Mouse (Mus musculus): ENCODE data around the gene Adgrl3. TPM values are rescaled to one million over a fixed set of nuclear protein-coding genes. Genes with fewer than 3 reads are reported as not detected.

Gene Adgrl3
- polyA plus RNA-seq, 1 experiment from 2014 or later, result 24.5 TPM

- Histone ChIP-seq H3K27me3 (replicated peaks; ENCODE audit: control insufficient read depth, insufficient read depth, low read length) (no peaks in the 10 kb centered on the region), H3K9me3 (replicated peaks; ENCODE audit: control insufficient read depth, low read length) (no peaks in the 10 kb centered on the region), H3K4me2 (ENCODE audit: low read length) (no peak overlapping the region), H3K4me1 (ENCODE audit: control insufficient read depth, insufficient read depth, low read length) (no peaks in the 10 kb centered on the region), H3K4me3 (ENCODE audit: low read depth, low read length) (no peak overlapping the region), H3K27ac (ENCODE audit: low read depth, low read length) (no peak overlapping the region), H3K9ac (ENCODE audit: low read length) (no peak overlapping the region), H3K36me3 (ENCODE audit: control insufficient read depth, insufficient read depth, low read length) (no peaks in the 10 kb centered on the region)
- ATAC-seq, result no peak
- WGBS, result 88% methylated on average over 14 of the region's 14 CpGs
- no peak for DNase-seq (ENCODE audit: low spot score)
Observed at GRCm38 (mm10) chr5:81590005-81590694, 570.2 kb downstream of the Adgrl3 start.

GRCm38 (mm10) chr5:81591481-81591880, 571.5 kb downstream of the Adgrl3 start:
- ATAC-seq (no peak), DNase-seq (ENCODE audit: low spot score) (no peak)
- Histone ChIP-seq H3K9ac (ENCODE audit: low read length) (no peak overlapping the region), H3K27me3 (replicated peaks; ENCODE audit: control insufficient read depth, insufficient read depth, low read length) (no peaks in the 10 kb centered on the region), H3K4me3 (ENCODE audit: low read depth, low read length) (no peak overlapping the region), H3K27ac (ENCODE audit: low read depth, low read length) (no peak overlapping the region), H3K9me3 (replicated peaks; ENCODE audit: control insufficient read depth, low read length) (no peaks in the 10 kb centered on the region), H3K36me3 (ENCODE audit: control insufficient read depth, insufficient read depth, low read length) (no peaks in the 10 kb centered on the region), H3K4me1 (ENCODE audit: control insufficient read depth, insufficient read depth, low read length) (no peaks in the 10 kb centered on the region), H3K4me2 (ENCODE audit: low read length) (no peak overlapping the region)
- 43% methylated on average over 3 of the region's 3 CpGs for WGBS

- H3K4me1 ChIP-seq (ENCODE audit: control insufficient read depth, insufficient read depth, low read length), result no peaks in the 10 kb centered on the region
- no peaks in the 10 kb centered on the region for H3K27me3 ChIP-seq (replicated peaks; ENCODE audit: control insufficient read depth, insufficient read depth, low read length)
- no peaks in the 10 kb centered on the region for H3K36me3 ChIP-seq (ENCODE audit: control insufficient read depth, insufficient read depth, low read length)
- H3K4me3 ChIP-seq (ENCODE audit: low read depth, low read length), result no peak overlapping the region
- ATAC-seq, result no peak
- H3K9me3 ChIP-seq (replicated peaks; ENCODE audit: control insufficient read depth, low read length), result no peaks in the 10 kb centered on the region
- peak; percentile 49 for DNase-seq (ENCODE audit: low spot score)
- H3K27ac ChIP-seq (ENCODE audit: low read depth, low read length), result no peak overlapping the region
- H3K4me2 ChIP-seq (ENCODE audit: low read length), result no peak overlapping the region
- 82% methylated on average over 1 of the region's 1 CpGs for WGBS
- H3K9ac ChIP-seq (ENCODE audit: low read length), result no peak overlapping the region
Observed at GRCm38 (mm10) chr5:81593396-81593995, 573.6 kb downstream of the Adgrl3 start.

- H3K27ac ChIP-seq (ENCODE audit: low read depth, low read length), result no peak overlapping the region
- H3K4me3 ChIP-seq (ENCODE audit: low read depth, low read length), result no peak overlapping the region
- no peak for DNase-seq (ENCODE audit: low spot score)
- no peaks in the 10 kb centered on the region for H3K4me1 ChIP-seq (ENCODE audit: control insufficient read depth, insufficient read depth, low read length)
- WGBS, result 79% methylated on average over 6 of the region's 6 CpGs
- H3K4me2 ChIP-seq (ENCODE audit: low read length), result no peak overlapping the region
- no peaks in the 10 kb centered on the region for H3K9me3 ChIP-seq (replicated peaks; ENCODE audit: control insufficient read depth, low read length)
- no peak overlapping the region for H3K9ac ChIP-seq (ENCODE audit: low read length)
- no peaks in the 10 kb centered on the region for H3K27me3 ChIP-seq (replicated peaks; ENCODE audit: control insufficient read depth, insufficient read depth, low read length)
- H3K36me3 ChIP-seq (ENCODE audit: control insufficient read depth, insufficient read depth, low read length), result no peaks in the 10 kb centered on the region
- no peak for ATAC-seq
Observed at GRCm38 (mm10) chr5:81598041-81598440, 578.1 kb downstream of the Adgrl3 start.

- H3K4me3 ChIP-seq (ENCODE audit: low read depth, low read length), result no peak overlapping the region
- H3K27me3 ChIP-seq (replicated peaks; ENCODE audit: control insufficient read depth, insufficient read depth, low read length), result no peaks in the 10 kb centered on the region
- ATAC-seq, result no peak
- H3K4me2 ChIP-seq (ENCODE audit: low read length), result no peak overlapping the region
- H3K9me3 ChIP-seq (replicated peaks; ENCODE audit: control insufficient read depth, low read length), result no peaks in the 10 kb centered on the region
- H3K36me3 ChIP-seq (ENCODE audit: control insufficient read depth, insufficient read depth, low read length), result no peaks in the 10 kb centered on the region
- H3K4me1 ChIP-seq (ENCODE audit: control insufficient read depth, insufficient read depth, low read length), result no peaks in the 10 kb centered on the region
- H3K9ac ChIP-seq (ENCODE audit: low read length), result no peak overlapping the region
- no peak overlapping the region for H3K27ac ChIP-seq (ENCODE audit: low read depth, low read length)
- 56% methylated on average over 4 of the region's 4 CpGs for WGBS
- no peak for DNase-seq (ENCODE audit: low spot score)
Observed at GRCm38 (mm10) chr5:81602889-81603288, 583.0 kb downstream of the Adgrl3 start.

GRCm38 (mm10) chr5:81605646-81606045, 585.7 kb downstream of the Adgrl3 start:
- Histone ChIP-seq H3K4me2 (ENCODE audit: low read length) (no peak overlapping the region), H3K27me3 (replicated peaks; ENCODE audit: control insufficient read depth, insufficient read depth, low read length) (no peaks in the 10 kb centered on the region), H3K36me3 (ENCODE audit: control insufficient read depth, insufficient read depth, low read length) (no peaks in the 10 kb centered on the region), H3K27ac (ENCODE audit: low read depth, low read length) (no peak overlapping the region), H3K4me1 (ENCODE audit: control insufficient read depth, insufficient read depth, low read length) (no peaks in the 10 kb centered on the region), H3K9me3 (replicated peaks; ENCODE audit: control insufficient read depth, low read length) (no peaks in the 10 kb centered on the region), H3K9ac (ENCODE audit: low read length) (no peak overlapping the region), H3K4me3 (ENCODE audit: low read depth, low read length) (no peak overlapping the region)
- WGBS, result 97% methylated on average over 1 of the region's 1 CpGs
- ATAC-seq (no peak), DNase-seq (ENCODE audit: low spot score) (no peak)

GRCm38 (mm10) chr5:81610223-81610622, 590.3 kb downstream of the Adgrl3 start:
- Histone ChIP-seq H3K27me3 (replicated peaks; ENCODE audit: control insufficient read depth, insufficient read depth, low read length) (no peaks in the 10 kb centered on the region), H3K4me1 (ENCODE audit: control insufficient read depth, insufficient read depth, low read length) (no peaks in the 10 kb centered on the region), H3K36me3 (ENCODE audit: control insufficient read depth, insufficient read depth, low read length) (no peaks in the 10 kb centered on the region), H3K9ac (ENCODE audit: low read length) (no peak overlapping the region), H3K4me2 (ENCODE audit: low read length) (no peak overlapping the region), H3K4me3 (ENCODE audit: low read depth, low read length) (no peak overlapping the region), H3K9me3 (replicated peaks; ENCODE audit: control insufficient read depth, low read length) (no peaks in the 10 kb centered on the region), H3K27ac (ENCODE audit: low read depth, low read length) (no peak overlapping the region)
- 75% methylated on average over 5 of the region's 5 CpGs for WGBS
- peak; percentile 18 for DNase-seq (ENCODE audit: low spot score)
- ATAC-seq, result no peak

- no peaks in the 10 kb centered on the region for H3K27me3 ChIP-seq (replicated peaks; ENCODE audit: control insufficient read depth, insufficient read depth, low read length)
- H3K4me3 ChIP-seq (ENCODE audit: low read depth, low read length), result no peak overlapping the region
- H3K27ac ChIP-seq (ENCODE audit: low read depth, low read length), result no peak overlapping the region
- no peaks in the 10 kb centered on the region for H3K4me1 ChIP-seq (ENCODE audit: control insufficient read depth, insufficient read depth, low read length)
- no peak overlapping the region for H3K9ac ChIP-seq (ENCODE audit: low read length)
- H3K9me3 ChIP-seq (replicated peaks; ENCODE audit: control insufficient read depth, low read length), result no peaks in the 10 kb centered on the region
- no peaks in the 10 kb centered on the region for H3K36me3 ChIP-seq (ENCODE audit: control insufficient read depth, insufficient read depth, low read length)
- H3K4me2 ChIP-seq (ENCODE audit: low read length), result no peak overlapping the region
- ATAC-seq (no peak), DNase-seq (ENCODE audit: low spot score) (no peak)
- WGBS, result 85% methylated on average over 4 of the region's 4 CpGs
Observed at GRCm38 (mm10) chr5:81614674-81615073, 594.7 kb downstream of the Adgrl3 start.

- ATAC-seq (no peak), DNase-seq (ENCODE audit: low spot score) (no peak)
- Histone ChIP-seq H3K4me1 (ENCODE audit: control insufficient read depth, insufficient read depth, low read length) (no peaks in the 10 kb centered on the region), H3K27me3 (replicated peaks; ENCODE audit: control insufficient read depth, insufficient read depth, low read length) (no peaks in the 10 kb centered on the region), H3K27ac (ENCODE audit: low read depth, low read length) (no peak overlapping the region), H3K9me3 (replicated peaks; ENCODE audit: control insufficient read depth, low read length) (no peaks in the 10 kb centered on the region), H3K9ac (ENCODE audit: low read length) (no peak overlapping the region), H3K4me2 (ENCODE audit: low read length) (no peak overlapping the region), H3K4me3 (ENCODE audit: low read depth, low read length) (no peak overlapping the region), H3K36me3 (ENCODE audit: control insufficient read depth, insufficient read depth, low read length) (no peaks in the 10 kb centered on the region)
- 86% methylated on average over 5 of the region's 5 CpGs for whole genome bisulfite sequencing
Observed at GRCm38 (mm10) chr5:81621106-81621505, 601.2 kb downstream of the Adgrl3 start.

All from forebrain, embryonic 14.5 days (tissue).